Mouse (Mus musculus): Measurements from ENCODE around the gene Tmem110. TPM values are rescaled to one million over a fixed set of nuclear protein-coding genes. Genes with fewer than 3 reads are reported as not detected.

Gene Tmem110
- polyA plus RNA-seq, 1 experiment from 2014 or later: 24.2 TPM

- Histone ChIP-seq H3K4me1 (replicated peaks; ENCODE audit: control insufficient read depth, insufficient read depth, low read length) (no peaks in the 10 kb centered on the region), H3K4me3 (ENCODE audit: low read depth, low read length) (no peak overlapping the region), H3K27ac (ENCODE audit: low read depth, low read length) (no peak overlapping the region), H3K9ac (ENCODE audit: low read length) (no peak overlapping the region), H3K9me3 (ENCODE audit: control insufficient read depth, low read length) (0 out of 2 replicates have a peak, but pooled peaks cover 2% of the 10 kb centered on the region), H3K4me2 (ENCODE audit: low read depth, low read length, severe bottlenecking) (no peak overlapping the region), H3K27me3 (ENCODE audit: control insufficient read depth, insufficient read depth, low read length) (no peaks in the 10 kb centered on the region), H3K36me3 (ENCODE audit: control insufficient read depth, insufficient read depth, low read length) (no peaks in the 10 kb centered on the region)
- 92% methylated on average over 8 of the region's 8 CpGs for WGBS
- DNase-seq (ENCODE audit: low spot score) (no peak), ATAC-seq (replicated peaks; ENCODE audit: low FRiP score) (no peak)
Measured at GRCm38 (mm10) chr14:30904307-30904706, 78.9 kb downstream of the Tmem110 start.

- H3K27ac ChIP-seq (ENCODE audit: low read depth, low read length): no peak overlapping the region
- no peaks in the 10 kb centered on the region for H3K27me3 ChIP-seq (ENCODE audit: control insufficient read depth, insufficient read depth, low read length)
- ATAC-seq (replicated peaks; ENCODE audit: low FRiP score) (no peak), DNase-seq (ENCODE audit: low spot score) (no peak)
- no peak overlapping the region for H3K4me2 ChIP-seq (ENCODE audit: low read depth, low read length, severe bottlenecking)
- H3K4me3 ChIP-seq (ENCODE audit: low read depth, low read length): no peak overlapping the region
- no peaks in the 10 kb centered on the region for H3K9me3 ChIP-seq (ENCODE audit: control insufficient read depth, low read length)
- no peaks in the 10 kb centered on the region for H3K36me3 ChIP-seq (ENCODE audit: control insufficient read depth, insufficient read depth, low read length)
- no peak overlapping the region for H3K9ac ChIP-seq (ENCODE audit: low read length)
- WGBS: 93% methylated on average over 6 of the region's 6 CpGs
- H3K4me1 ChIP-seq (replicated peaks; ENCODE audit: control insufficient read depth, insufficient read depth, low read length): no peaks in the 10 kb centered on the region
Measured at GRCm38 (mm10) chr14:30906001-30906400, 80.6 kb downstream of the Tmem110 start.

- DNase-seq (ENCODE audit: low spot score): no peak
- no peaks in the 10 kb centered on the region for H3K27me3 ChIP-seq (ENCODE audit: control insufficient read depth, insufficient read depth, low read length)
- H3K4me2 ChIP-seq (ENCODE audit: low read depth, low read length, severe bottlenecking): no peak overlapping the region
- no peak for ATAC-seq (replicated peaks; ENCODE audit: low FRiP score)
- no peak overlapping the region for H3K9ac ChIP-seq (ENCODE audit: low read length)
- WGBS: 91% methylated on average over 3 of the region's 3 CpGs
- H3K4me3 ChIP-seq (ENCODE audit: low read depth, low read length): no peak overlapping the region
- no peaks in the 10 kb centered on the region for H3K36me3 ChIP-seq (ENCODE audit: control insufficient read depth, insufficient read depth, low read length)
- H3K27ac ChIP-seq (ENCODE audit: low read depth, low read length): no peak overlapping the region
- no peaks in the 10 kb centered on the region for H3K4me1 ChIP-seq (replicated peaks; ENCODE audit: control insufficient read depth, insufficient read depth, low read length)
- no peaks in the 10 kb centered on the region for H3K9me3 ChIP-seq (ENCODE audit: control insufficient read depth, low read length)
Measured at GRCm38 (mm10) chr14:30907814-30908265, 82.5 kb downstream of the Tmem110 start.

- ATAC-seq (replicated peaks; ENCODE audit: low FRiP score): no peak
- WGBS: 92% methylated on average over 8 of the region's 8 CpGs
- H3K4me2 ChIP-seq (ENCODE audit: low read depth, low read length, severe bottlenecking): no peak overlapping the region
Measured at GRCm38 (mm10) chr14:30911141-30911540, 85.8 kb downstream of the Tmem110 start.

GRCm38 (mm10) chr14:30912641-30913040 is 87.3 kb downstream of the Tmem110 start:
- 86% methylated on average over 8 of the region's 8 CpGs for WGBS
- no peaks in the 10 kb centered on the region for H3K27me3 ChIP-seq (ENCODE audit: control insufficient read depth, insufficient read depth, low read length)
- DNase-seq (ENCODE audit: low spot score): no peak
- no peaks in the 10 kb centered on the region for H3K4me1 ChIP-seq (replicated peaks; ENCODE audit: control insufficient read depth, insufficient read depth, low read length)
- no peak overlapping the region for H3K9ac ChIP-seq (ENCODE audit: low read length)
- H3K36me3 ChIP-seq (ENCODE audit: control insufficient read depth, insufficient read depth, low read length): no peaks in the 10 kb centered on the region
- no peak for ATAC-seq (replicated peaks; ENCODE audit: low FRiP score)
- H3K4me2 ChIP-seq (ENCODE audit: low read depth, low read length, severe bottlenecking): no peak overlapping the region
- no peak overlapping the region for H3K4me3 ChIP-seq (ENCODE audit: low read depth, low read length)
- H3K27ac ChIP-seq (ENCODE audit: low read depth, low read length): no peak overlapping the region
- no peaks in the 10 kb centered on the region for H3K9me3 ChIP-seq (ENCODE audit: control insufficient read depth, low read length)

More at GRCm38 (mm10) chr14:30911141-30911540, 85.8 kb downstream of the Tmem110 start:
- Histone ChIP-seq H3K36me3 (ENCODE audit: control insufficient read depth, insufficient read depth, low read length) (no peaks in the 10 kb centered on the region), H3K4me3 (ENCODE audit: low read depth, low read length) (no peak overlapping the region), H3K27ac (ENCODE audit: low read depth, low read length) (no peak overlapping the region), H3K9me3 (ENCODE audit: control insufficient read depth, low read length) (no peaks in the 10 kb centered on the region), H3K9ac (ENCODE audit: low read length) (no peak overlapping the region), H3K4me1 (replicated peaks; ENCODE audit: control insufficient read depth, insufficient read depth, low read length) (no peaks in the 10 kb centered on the region), H3K27me3 (ENCODE audit: control insufficient read depth, insufficient read depth, low read length) (no peaks in the 10 kb centered on the region)
- DNase-seq (ENCODE audit: low spot score): no peak

GRCm38 (mm10) chr14:30913404-30913803 is 88.0 kb downstream of the Tmem110 start:
- no peak for ATAC-seq (replicated peaks; ENCODE audit: low FRiP score)
- no peak overlapping the region for H3K9ac ChIP-seq (ENCODE audit: low read length)
- H3K4me2 ChIP-seq (ENCODE audit: low read depth, low read length, severe bottlenecking): no peak overlapping the region
- H3K36me3 ChIP-seq (ENCODE audit: control insufficient read depth, insufficient read depth, low read length): no peaks in the 10 kb centered on the region
- DNase-seq (ENCODE audit: low spot score): no peak
- no peak overlapping the region for H3K27ac ChIP-seq (ENCODE audit: low read depth, low read length)
- H3K4me3 ChIP-seq (ENCODE audit: low read depth, low read length): no peak overlapping the region
- no peaks in the 10 kb centered on the region for H3K4me1 ChIP-seq (replicated peaks; ENCODE audit: control insufficient read depth, insufficient read depth, low read length)
- no peaks in the 10 kb centered on the region for H3K27me3 ChIP-seq (ENCODE audit: control insufficient read depth, insufficient read depth, low read length)
- 88% methylated on average over 5 of the region's 5 CpGs for WGBS
- H3K9me3 ChIP-seq (ENCODE audit: control insufficient read depth, low read length): no peaks in the 10 kb centered on the region

GRCm38 (mm10) chr14:30916516-30916915 is 91.1 kb downstream of the Tmem110 start:
- Histone ChIP-seq H3K27me3 (ENCODE audit: control insufficient read depth, insufficient read depth, low read length) (no peaks in the 10 kb centered on the region), H3K4me3 (ENCODE audit: low read depth, low read length) (no peak overlapping the region), H3K9me3 (ENCODE audit: control insufficient read depth, low read length) (no peaks in the 10 kb centered on the region), H3K4me1 (replicated peaks; ENCODE audit: control insufficient read depth, insufficient read depth, low read length) (no peaks in the 10 kb centered on the region), H3K27ac (ENCODE audit: low read depth, low read length) (no peak overlapping the region), H3K9ac (ENCODE audit: low read length) (no peak overlapping the region), H3K36me3 (ENCODE audit: control insufficient read depth, insufficient read depth, low read length) (no peaks in the 10 kb centered on the region), H3K4me2 (ENCODE audit: low read depth, low read length, severe bottlenecking) (no peak overlapping the region)
- no peak for DNase-seq (ENCODE audit: low spot score)
- ATAC-seq (replicated peaks; ENCODE audit: low FRiP score): no peak
- WGBS: 80% methylated on average over 1 of the region's 1 CpGs

GRCm38 (mm10) chr14:30922053-30922670 is 96.8 kb downstream of the Tmem110 start:
- H3K27ac ChIP-seq (ENCODE audit: low read depth, low read length): no peak overlapping the region
- no peak for ATAC-seq (replicated peaks; ENCODE audit: low FRiP score)

More at GRCm38 (mm10) chr14:30922053-30922670, 96.8 kb downstream of the Tmem110 start:
- WGBS: 79% methylated on average over 8 of the region's 8 CpGs
- Histone ChIP-seq H3K36me3 (ENCODE audit: control insufficient read depth, insufficient read depth, low read length) (no peaks in the 10 kb centered on the region), H3K4me3 (ENCODE audit: low read depth, low read length) (no peak overlapping the region), H3K9ac (ENCODE audit: low read length) (no peak overlapping the region), H3K27me3 (ENCODE audit: control insufficient read depth, insufficient read depth, low read length) (no peaks in the 10 kb centered on the region), H3K9me3 (ENCODE audit: control insufficient read depth, low read length) (no peaks in the 10 kb centered on the region), H3K4me1 (replicated peaks; ENCODE audit: control insufficient read depth, insufficient read depth, low read length) (no peaks in the 10 kb centered on the region), H3K4me2 (ENCODE audit: low read depth, low read length, severe bottlenecking) (no peak overlapping the region)
- DNase-seq (ENCODE audit: low spot score): no peak

Measured in forebrain, embryonic 11.5 days (tissue).